Mouse (Mus musculus): ENCODE measurements around the gene Fam240a. TPM values are rescaled to one million over a fixed set of nuclear protein-coding genes. Genes with fewer than 3 reads are reported as not detected.

Fam240a gene
- polyA plus RNA-seq, 1 experiment from 2014 or later = not detected

DNA sequence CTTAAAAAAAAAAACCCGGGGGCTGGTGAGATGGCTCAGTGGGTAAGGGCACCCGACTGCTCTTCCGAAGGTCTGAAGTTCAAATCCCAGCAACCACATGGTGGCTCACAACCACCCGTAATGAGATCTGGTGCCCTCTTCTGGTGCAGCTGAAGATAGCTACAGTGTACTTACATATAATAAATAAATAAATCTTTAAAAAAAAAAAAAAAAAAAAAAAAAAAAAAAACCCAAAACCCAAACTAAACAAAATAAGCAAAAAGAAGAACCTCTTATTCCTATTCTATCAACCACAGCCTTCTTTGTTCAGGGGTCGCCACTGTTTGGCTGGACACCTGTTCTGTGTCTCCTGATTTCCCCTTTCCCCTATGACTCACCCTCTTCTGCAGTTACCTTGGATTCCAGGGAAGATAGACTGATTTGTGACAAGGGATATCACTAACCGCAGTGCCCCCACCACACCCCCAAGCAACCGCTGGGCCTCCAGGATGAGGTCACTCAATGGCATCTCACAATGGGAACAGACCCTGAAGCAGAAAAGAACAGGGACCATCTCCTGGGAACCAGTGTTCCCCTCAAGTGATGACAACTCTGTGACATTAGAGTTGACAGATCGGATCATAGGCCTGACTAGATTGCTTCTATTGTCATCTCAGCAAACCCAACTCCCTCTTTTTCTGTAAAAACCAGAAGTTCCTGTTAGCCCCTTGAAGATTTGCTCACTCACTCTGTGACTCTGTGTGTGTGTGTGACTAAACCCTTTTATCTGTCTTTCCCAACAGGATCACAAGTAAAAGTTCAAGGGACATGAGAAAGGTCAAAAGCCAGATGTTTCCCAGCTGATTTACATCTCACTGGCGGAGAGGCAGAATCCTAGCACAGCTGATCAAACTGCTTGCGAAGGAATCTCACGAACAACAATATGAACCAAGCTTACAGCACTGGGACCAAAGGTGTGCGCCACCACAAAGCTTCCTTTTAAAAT lies 21.1 kb upstream of the Fam240a start:
- Histone ChIP-seq H3K4me1 (no peaks in the 10 kb centered on the region; the same call in 1 of the 2 replicates), H3K9ac (replicated peaks) (no peak overlapping the region), H3K4me3 (no peak overlapping the region), H3K9me3 (no peaks in the 10 kb centered on the region), H3K4me2 (replicated peaks) (no peak overlapping the region), H3K27me3 (no peaks in the 10 kb centered on the region), H3K27ac (replicated peaks) (no peak overlapping the region), H3K36me3 (no peaks in the 10 kb centered on the region)
- ATAC-seq (ENCODE audit: low FRiP score, low read depth) = no peak
- WGBS = 64% methylated on average over 12 of the region's 12 CpGs

DNA sequence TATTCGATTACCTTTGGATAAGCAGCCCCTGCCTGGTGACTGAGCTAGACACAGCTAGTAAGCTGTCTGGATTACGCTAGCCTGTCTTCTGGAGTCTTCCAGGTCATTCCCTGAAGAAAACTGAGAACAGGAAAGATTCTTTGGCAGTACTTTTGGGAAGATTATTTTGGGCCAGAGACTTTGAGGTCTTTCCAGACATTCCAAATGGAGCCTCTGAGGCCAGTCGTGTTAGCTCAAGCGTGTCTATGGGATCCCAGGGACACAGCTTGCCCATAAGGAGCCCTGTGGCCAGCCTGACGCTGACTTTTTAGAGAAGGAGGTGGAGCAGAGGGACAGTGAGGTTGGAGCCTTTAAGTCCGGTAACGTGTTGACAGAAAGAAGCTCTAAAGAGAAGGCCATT lies 19.3 kb upstream of the Fam240a start:
- no peaks in the 10 kb centered on the region for H3K27me3 ChIP-seq
- H3K4me3 ChIP-seq = no peak overlapping the region
- no peaks in the 10 kb centered on the region; the same call in 1 of the 2 replicates for H3K4me1 ChIP-seq
- no peak overlapping the region for H3K27ac ChIP-seq (replicated peaks)
- ATAC-seq (ENCODE audit: low FRiP score, low read depth) = no peak
- H3K9ac ChIP-seq (replicated peaks) = no peak overlapping the region
- no peaks in the 10 kb centered on the region for H3K36me3 ChIP-seq
- H3K4me2 ChIP-seq (replicated peaks) = no peak overlapping the region
- 83% methylated on average over 7 of the region's 7 CpGs for WGBS
- no peaks in the 10 kb centered on the region for H3K9me3 ChIP-seq

DNA sequence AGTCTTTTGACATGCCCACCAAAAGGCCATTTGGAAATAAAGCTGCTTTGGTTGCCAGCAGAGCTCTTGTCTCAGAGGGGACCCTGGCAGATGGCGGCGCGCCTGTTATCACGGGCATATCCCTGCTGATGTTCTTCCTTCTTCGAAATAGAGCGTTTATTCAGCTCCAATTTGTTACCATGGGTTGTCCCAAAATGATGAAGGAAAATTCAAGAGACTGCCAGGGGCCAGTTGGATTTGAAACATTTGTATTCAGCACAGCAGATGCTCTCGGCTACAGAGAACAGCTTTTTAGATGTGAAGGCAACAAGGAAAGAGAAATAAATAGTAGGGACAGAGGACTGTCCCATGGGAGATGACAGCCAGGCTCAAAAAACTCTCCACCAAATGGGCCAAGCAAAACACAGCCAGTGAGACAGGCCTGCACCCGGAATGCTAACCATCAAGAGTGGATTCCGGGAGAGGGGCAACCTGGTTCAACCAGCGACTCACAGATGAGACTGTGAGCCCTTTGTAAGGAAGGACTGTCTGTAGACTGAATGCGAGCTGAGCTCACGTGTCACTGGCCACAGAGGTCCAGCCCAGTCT lies 17.3 kb upstream of the Fam240a start:
- Histone ChIP-seq H3K9me3 (no peaks in the 10 kb centered on the region), H3K36me3 (no peaks in the 10 kb centered on the region), H3K4me3 (no peak overlapping the region), H3K9ac (replicated peaks) (no peak overlapping the region), H3K27me3 (no peaks in the 10 kb centered on the region), H3K4me1 (no peaks in the 10 kb centered on the region; the same call in 1 of the 2 replicates), H3K4me2 (replicated peaks) (no peak overlapping the region), H3K27ac (replicated peaks) (no peak overlapping the region)
- 81% methylated on average over 12 of the region's 12 CpGs for WGBS
- no peak for ATAC-seq (ENCODE audit: low FRiP score, low read depth)

DNA sequence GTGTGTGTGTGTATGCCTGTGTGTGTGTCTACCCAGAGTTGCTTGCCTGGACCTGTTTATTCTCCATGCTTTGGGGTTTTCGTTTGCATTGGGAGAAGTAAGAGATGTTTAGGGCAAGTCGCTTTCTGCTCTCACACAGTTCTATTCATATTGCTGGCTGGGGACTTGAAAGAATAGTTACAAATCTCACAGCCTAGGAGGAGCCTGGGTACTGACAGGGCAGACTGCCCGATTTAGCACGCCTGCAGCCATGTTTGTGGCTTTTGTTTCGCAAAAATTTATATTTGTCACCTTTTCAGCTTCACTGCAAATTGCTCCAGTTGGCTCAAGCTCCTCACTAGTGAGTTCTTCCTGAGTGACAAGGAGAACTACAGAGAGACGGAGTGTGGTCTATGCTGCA lies 14.9 kb upstream of the Fam240a start:
- H3K4me3 ChIP-seq = no peak overlapping the region
- ATAC-seq (ENCODE audit: low FRiP score, low read depth) = no peak

DNA sequence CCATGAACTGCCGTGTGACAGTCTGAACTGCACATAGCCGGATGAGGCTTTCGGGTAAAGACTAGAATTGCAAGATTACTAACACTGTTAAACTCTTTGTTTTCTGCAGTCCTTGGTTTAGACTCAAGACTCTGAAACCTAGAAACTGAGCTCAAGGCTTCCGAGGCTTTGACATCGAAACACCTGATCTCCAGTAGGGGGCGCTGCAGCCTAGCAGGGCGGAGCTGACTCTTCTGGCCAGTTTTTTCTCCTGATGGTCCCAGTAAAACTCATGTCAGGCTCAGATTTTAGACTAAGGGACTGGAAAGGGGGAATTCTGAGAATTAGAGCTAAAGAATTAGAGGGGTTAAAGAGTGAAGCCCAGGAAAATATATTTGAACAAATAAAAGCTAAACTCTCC lies 6.1 kb upstream of the Fam240a start:
- 19% methylated on average over 7 of the region's 7 CpGs for WGBS
- ATAC-seq (ENCODE audit: low FRiP score, low read depth) = no peak
- Histone ChIP-seq H3K9me3 (no peaks in the 10 kb centered on the region), H3K4me2 (replicated peaks) (no peak overlapping the region), H3K9ac (replicated peaks) (no peak overlapping the region), H3K4me3 (no peak overlapping the region), H3K27ac (replicated peaks) (no peak overlapping the region), H3K4me1 (no peaks in the 10 kb centered on the region), H3K27me3 (0 out of 2 replicates have a peak, but pooled peaks cover 4% of the 10 kb centered on the region), H3K36me3 (no peaks in the 10 kb centered on the region)

More for the DNA sequence above, 14.9 kb upstream of the Fam240a start:
- no peak overlapping the region for H3K27ac ChIP-seq (replicated peaks)
- no peak overlapping the region for H3K9ac ChIP-seq (replicated peaks)
- H3K36me3 ChIP-seq = no peaks in the 10 kb centered on the region
- 72% methylated on average over 6 of the region's 6 CpGs for WGBS
- H3K27me3 ChIP-seq = no peaks in the 10 kb centered on the region
- H3K4me2 ChIP-seq (replicated peaks) = no peak overlapping the region
- H3K4me1 ChIP-seq = no peaks in the 10 kb centered on the region; the same call in 1 of the 2 replicates
- H3K9me3 ChIP-seq = no peaks in the 10 kb centered on the region

DNA sequence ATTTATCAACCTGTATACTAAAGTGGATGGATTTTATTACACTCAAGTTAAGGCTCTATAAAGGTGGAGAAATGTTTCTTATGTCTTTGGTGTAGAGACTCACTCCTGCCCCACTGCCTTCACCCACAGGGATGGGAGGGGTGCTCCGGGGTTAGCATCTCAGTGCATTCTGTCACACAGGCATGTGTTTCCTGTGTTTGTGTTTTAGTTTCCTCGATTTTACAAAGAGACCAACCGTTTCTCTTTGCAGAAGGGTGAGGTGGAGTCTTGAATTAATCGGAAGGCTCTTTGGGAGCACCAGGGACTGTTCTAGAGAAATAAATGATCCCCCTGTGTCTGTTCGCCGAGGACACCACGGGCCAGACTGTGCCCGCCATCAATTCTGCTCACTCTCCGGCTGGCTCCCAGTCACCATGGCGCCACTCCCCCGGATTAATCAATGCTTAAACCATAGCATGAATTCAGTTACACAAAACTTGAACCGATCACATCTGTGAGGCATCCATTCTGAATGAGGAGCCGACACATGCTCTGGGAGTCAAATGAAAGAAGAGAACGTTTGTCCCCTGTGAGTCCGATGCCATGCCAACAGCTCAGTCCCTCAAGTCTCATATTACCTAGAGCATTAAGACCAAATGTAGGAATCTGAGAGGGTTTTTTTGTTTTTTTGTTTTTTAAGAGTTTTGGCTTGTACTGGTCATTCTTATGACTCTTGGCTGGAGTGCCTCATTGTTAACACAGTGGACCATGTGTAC lies 4.2 kb upstream of the Fam240a start:
- Histone ChIP-seq H3K9ac (replicated peaks) (no peak overlapping the region), H3K27me3 (peaks cover 4% of the 10 kb centered on the region; the same call in 1 of the 2 replicates), H3K4me1 (no peaks in the 10 kb centered on the region), H3K36me3 (no peaks in the 10 kb centered on the region), H3K4me3 (no peak overlapping the region), H3K4me2 (replicated peaks) (no peak overlapping the region), H3K27ac (replicated peaks) (no peak overlapping the region), H3K9me3 (no peaks in the 10 kb centered on the region)
- ATAC-seq (ENCODE audit: low FRiP score, low read depth) = no peak
- whole genome bisulfite sequencing = 68% methylated on average over 15 of the region's 15 CpGs

DNA sequence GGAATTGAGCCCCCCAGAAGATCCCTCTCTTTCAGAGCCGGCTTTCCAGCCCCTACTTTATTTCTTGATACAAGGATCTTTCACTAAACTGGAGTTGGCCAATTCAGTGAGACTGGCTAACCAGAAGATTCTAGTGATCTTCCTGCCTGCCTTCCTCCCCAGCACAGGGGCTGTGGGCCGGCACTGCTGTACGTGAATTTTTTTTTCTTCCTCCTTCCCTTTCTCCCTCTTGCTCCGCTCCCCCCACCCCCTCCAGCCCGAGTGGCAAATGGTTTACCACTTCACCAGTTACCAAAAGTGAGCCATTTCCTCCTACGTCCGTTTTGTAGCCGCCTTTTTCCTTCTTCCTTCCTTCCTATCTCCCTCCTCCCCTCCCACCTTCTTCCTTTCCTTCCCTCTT lies 1.2 kb downstream of the Fam240a start:
- no peaks in the 10 kb centered on the region for H3K4me1 ChIP-seq
- H3K36me3 ChIP-seq = no peaks in the 10 kb centered on the region
- no peak overlapping the region for H3K9ac ChIP-seq (replicated peaks)
- no peak for ATAC-seq (ENCODE audit: low FRiP score, low read depth)
- no peaks in the 10 kb centered on the region for H3K9me3 ChIP-seq
- no peak overlapping the region for H3K4me3 ChIP-seq
- no peak overlapping the region for H3K4me2 ChIP-seq (replicated peaks)
- 80% methylated on average over 8 of the region's 8 CpGs for WGBS
- H3K27me3 ChIP-seq = no peaks in the 10 kb centered on the region; the same call in 1 of the 2 replicates
- no peak overlapping the region for H3K27ac ChIP-seq (replicated peaks)

DNA sequence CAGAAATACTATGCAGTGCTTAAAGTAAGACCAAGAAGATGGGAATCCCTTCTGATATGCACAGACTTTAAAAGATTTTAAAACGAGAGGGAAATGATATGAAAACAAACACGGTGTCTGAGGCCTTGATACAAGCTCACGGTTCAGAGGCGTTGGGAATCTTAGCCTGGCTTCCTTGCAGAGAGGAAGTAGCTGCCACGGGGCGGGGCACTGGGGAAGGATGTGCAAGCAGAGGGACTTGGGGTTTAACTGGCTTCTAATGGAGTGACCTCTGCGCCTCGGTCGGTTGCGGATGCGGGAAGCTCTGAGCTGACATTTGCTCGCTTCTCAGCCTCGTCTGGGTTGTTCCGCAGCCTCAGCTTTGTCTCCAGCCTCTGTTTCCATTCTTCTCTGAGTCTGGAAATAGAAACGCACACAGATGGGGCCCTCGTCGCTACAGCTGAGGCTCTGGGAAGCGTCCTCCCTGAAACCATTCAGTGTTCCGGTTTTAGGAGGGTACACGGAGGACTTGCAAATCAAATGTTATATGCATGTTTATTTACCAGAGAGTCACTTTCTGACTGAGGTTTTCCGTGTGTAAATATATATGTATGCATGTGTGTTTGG lies 1.9 kb downstream of the Fam240a start:
- no peak overlapping the region for H3K9ac ChIP-seq (replicated peaks)
- H3K27ac ChIP-seq (replicated peaks) = no peak overlapping the region
- 58% methylated on average over 21 of the region's 21 CpGs for WGBS

DNA sequence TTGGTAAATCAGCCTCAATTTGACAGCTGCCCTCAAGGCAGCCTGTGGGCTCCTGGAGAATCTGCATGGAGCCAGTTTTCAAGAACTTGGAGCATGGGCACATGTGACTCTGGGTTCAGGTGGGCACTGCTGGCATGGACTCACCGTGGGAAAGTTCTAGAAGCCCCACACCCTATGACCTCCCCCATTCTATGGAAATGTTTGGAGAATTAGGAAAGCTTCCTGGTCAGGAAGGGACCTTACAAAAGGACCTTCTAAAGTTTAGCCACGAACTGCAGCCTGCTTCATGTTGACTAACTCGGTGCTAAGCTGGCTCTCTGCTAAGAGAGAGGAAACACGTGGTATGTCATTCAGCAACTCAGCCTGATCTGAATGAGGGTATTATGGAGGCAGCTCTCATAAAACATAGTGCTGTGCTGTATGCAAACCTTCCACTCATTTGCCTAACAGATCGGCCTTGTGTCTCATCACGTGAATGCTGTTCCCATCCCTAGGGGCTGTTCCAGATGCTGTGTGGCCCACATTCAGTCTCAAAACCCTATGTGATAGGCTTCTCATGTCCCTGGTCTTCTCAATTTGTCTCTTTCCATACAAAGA lies 7.2 kb downstream of the Fam240a start:
- Histone ChIP-seq H3K4me1 (no peaks in the 10 kb centered on the region), H3K27me3 (no peaks in the 10 kb centered on the region), H3K4me2 (replicated peaks) (no peak overlapping the region), H3K27ac (replicated peaks) (no peak overlapping the region), H3K36me3 (no peaks in the 10 kb centered on the region), H3K9ac (replicated peaks) (no peak overlapping the region), H3K9me3 (no peaks in the 10 kb centered on the region), H3K4me3 (no peak overlapping the region)
- ATAC-seq (ENCODE audit: low FRiP score, low read depth) = no peak
- 86% methylated on average over 6 of the region's 6 CpGs for WGBS

More for the DNA sequence above, 1.9 kb downstream of the Fam240a start:
- Histone ChIP-seq H3K36me3 (no peaks in the 10 kb centered on the region), H3K4me1 (no peaks in the 10 kb centered on the region), H3K4me2 (replicated peaks) (no peak overlapping the region), H3K4me3 (no peak overlapping the region), H3K27me3 (no peaks in the 10 kb centered on the region; the same call in 1 of the 2 replicates), H3K9me3 (no peaks in the 10 kb centered on the region)
- no peak for ATAC-seq (ENCODE audit: low FRiP score, low read depth)

DNA sequence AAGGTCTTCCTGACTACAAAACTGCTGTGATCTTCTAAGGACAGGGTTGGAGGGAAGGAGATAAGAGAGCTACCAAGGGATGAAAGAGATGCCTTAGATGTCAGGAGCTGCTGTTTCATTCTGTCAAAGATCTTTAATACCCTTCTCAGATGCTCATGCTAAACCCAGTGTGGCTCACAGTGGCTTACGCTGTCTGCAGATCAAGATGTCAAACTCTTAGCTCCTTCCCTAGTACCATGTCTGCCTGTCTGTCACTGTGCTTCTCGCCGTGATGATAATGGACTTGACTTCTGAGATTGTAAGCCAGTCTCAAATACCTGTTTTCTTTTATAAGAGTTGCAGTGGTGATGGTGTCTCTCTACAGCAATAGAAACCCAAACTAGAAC lies 8.0 kb downstream of the Fam240a start:
- no peaks in the 10 kb centered on the region for H3K36me3 ChIP-seq
- WGBS = 91% methylated on average over 3 of the region's 3 CpGs
- no peak overlapping the region for H3K4me2 ChIP-seq (replicated peaks)
- no peak overlapping the region for H3K9ac ChIP-seq (replicated peaks)
- H3K9me3 ChIP-seq = no peaks in the 10 kb centered on the region
- no peak overlapping the region for H3K27ac ChIP-seq (replicated peaks)
- no peaks in the 10 kb centered on the region for H3K4me1 ChIP-seq
- H3K4me3 ChIP-seq = no peak overlapping the region
- ATAC-seq (ENCODE audit: low FRiP score, low read depth) = no peak
- no peaks in the 10 kb centered on the region for H3K27me3 ChIP-seq

DNA sequence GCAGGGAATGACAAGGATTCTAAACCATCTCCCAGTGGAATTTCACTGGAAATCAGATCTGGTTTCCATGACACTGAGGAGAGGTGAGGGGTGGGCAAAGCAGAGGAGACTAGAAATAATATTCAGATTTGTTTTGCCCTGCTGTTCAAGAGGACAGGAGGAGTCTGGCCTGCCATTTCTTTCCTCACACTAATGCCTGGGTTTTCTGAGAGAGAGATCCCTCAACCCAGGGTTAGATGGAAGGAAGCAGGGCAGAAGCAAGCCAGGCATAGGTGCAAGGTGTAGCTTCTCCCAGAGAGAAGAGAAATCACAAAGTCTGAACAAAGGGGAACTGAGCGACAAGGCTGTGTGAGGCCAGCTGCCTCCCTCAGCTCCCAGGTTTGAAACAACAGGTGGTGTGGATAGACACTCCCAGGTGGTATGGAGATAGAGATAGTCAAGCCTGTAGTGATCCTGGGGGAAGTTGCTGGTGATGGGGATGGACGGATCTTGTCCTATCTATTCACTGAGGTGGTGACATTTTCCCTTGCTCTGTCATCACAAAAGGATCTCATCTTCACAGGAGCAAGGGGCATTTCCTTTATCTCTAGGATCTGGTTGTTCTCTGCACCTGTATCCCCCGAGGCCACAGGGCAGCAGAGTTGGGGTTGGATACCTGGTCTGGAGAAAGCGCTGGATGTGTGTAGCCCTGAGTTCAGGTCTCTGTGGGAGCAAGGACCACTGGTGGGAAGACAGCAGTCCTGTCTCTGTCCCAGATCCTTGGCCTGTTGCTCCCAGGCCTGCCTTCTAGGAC lies 8.6 kb downstream of the Fam240a start:
- H3K4me1 ChIP-seq = no peaks in the 10 kb centered on the region
- ATAC-seq (ENCODE audit: low FRiP score, low read depth) = no peak
- no peak overlapping the region for H3K9ac ChIP-seq (replicated peaks)
- H3K4me2 ChIP-seq (replicated peaks) = no peak overlapping the region
- no peaks in the 10 kb centered on the region for H3K36me3 ChIP-seq
- no peaks in the 10 kb centered on the region for H3K9me3 ChIP-seq
- no peaks in the 10 kb centered on the region for H3K27me3 ChIP-seq
- H3K4me3 ChIP-seq = no peak overlapping the region
- WGBS = 86% methylated on average over 4 of the region's 4 CpGs
- no peak overlapping the region for H3K27ac ChIP-seq (replicated peaks)

All from midbrain, embryonic 12.5 days (tissue).